Mouse (Mus musculus) testis, adult 2 months (tissue): ENCODE measurements around the gene Wdr81. TPM values are rescaled to one million over a fixed set of nuclear protein-coding genes. Genes with fewer than 3 reads are reported as not detected.

ENCODE experiments used
- H3K27ac ChIP-seq: fragments of 200-500 bp; 2 replicates; pipeline ENCODE4 v1.5.1; 2012; ENCODE audit warnings: low read depth, low read length; ENCODE audit not compliant: control insufficient read depth, insufficient read depth
- H3K27me3 ChIP-seq: fragments of 200-500 bp; 2 replicates; pipeline ENCODE4 v1.6.1; 2012; ENCODE audit warnings: mild to moderate bottlenecking, low read length, moderate library complexity; ENCODE audit not compliant: control insufficient read depth, insufficient read depth
- H3K36me3 ChIP-seq: fragments of 200-500 bp; 2 replicates; pipeline ENCODE4 v1.6.1; 2012; ENCODE audit warnings: mild to moderate bottlenecking, low read length; ENCODE audit not compliant: control insufficient read depth, insufficient read depth
- H3K4me1 ChIP-seq: fragments of 200-500 bp; 2 replicates; pipeline ENCODE4 v1.6.1; 2012; ENCODE audit warnings: low read length; ENCODE audit not compliant: control insufficient read depth, insufficient read depth
- H3K4me3 ChIP-seq: fragments of 200-500 bp; 2 replicates; pipeline ENCODE4 v1.5.1; 2012; ENCODE audit warnings: low read depth, mild to moderate bottlenecking, low read length, moderate library complexity, mixed read lengths; ENCODE audit not compliant: control insufficient read depth
- CTCF ChIP-seq: fragments of 200-500 bp; IDR thresholded peaks from 2 replicates; pipeline ENCODE4 v1.5.1; 2012; ENCODE audit warnings: low read depth, mild to moderate bottlenecking, inconsistent platforms, low read length, moderate library complexity; ENCODE audit not compliant: control insufficient read depth, insufficient read depth, insufficient replicate concordance
- POLR2A ChIP-seq: fragments of 200-500 bp; IDR thresholded peaks from 2 replicates; pipeline ENCODE4 v1.6.1; 2012; ENCODE audit warnings: low read depth, mild to moderate bottlenecking, inconsistent platforms, low read length, moderate library complexity; ENCODE audit not compliant: control insufficient read depth
- polyA plus RNA-seq: library from polyadenylated mRNA; depleted of rRNA; stranded (reverse); fragments of >200 nt; gene quantifications from 2 replicates; pipeline ENCODE4 v1.2.3, GENCODE M21; 2012

The Wdr81 gene
- polyA plus RNA-seq, 1 experiment = 5.1 TPM

- Histone ChIP-seq H3K4me1 (peaks cover 21% of the 10 kb centered on the region), H3K27me3 (no peaks in the 10 kb centered on the region), H3K27ac (peak overlapping the region; percentile 54), H3K4me3 (no peak overlapping the region), H3K36me3 (no peaks in the 10 kb centered on the region)
- TF ChIP-seq POLR2A (no peak), CTCF (no peak)
Observed at GRCm38 (mm10) chr11:75455041-75455736, 672 bp upstream of the Wdr81 start.

- no peak overlapping the region for H3K27ac ChIP-seq
- TF ChIP-seq POLR2A (no peak), CTCF (no peak)
- peaks cover 11% of the 10 kb centered on the region for H3K4me1 ChIP-seq
- no peaks in the 10 kb centered on the region for H3K27me3 ChIP-seq
- no peak overlapping the region for H3K4me3 ChIP-seq
- no peaks in the 10 kb centered on the region for H3K36me3 ChIP-seq
Observed at GRCm38 (mm10) chr11:75452812-75453557, 1.5 kb downstream of the Wdr81 start.

GRCm38 (mm10) chr11:75452081-75452480, 2.4 kb downstream of the Wdr81 start:
- peaks cover 11% of the 10 kb centered on the region for H3K4me1 ChIP-seq
- H3K27me3 ChIP-seq = no peaks in the 10 kb centered on the region
- H3K36me3 ChIP-seq = no peaks in the 10 kb centered on the region
- H3K27ac ChIP-seq = no peak overlapping the region
- no peak overlapping the region for H3K4me3 ChIP-seq
- TF ChIP-seq POLR2A (no peak), CTCF (no peak)

- peaks cover 11% of the 10 kb centered on the region for H3K4me1 ChIP-seq
- TF ChIP-seq POLR2A (no peak), CTCF (no peak)
- H3K27me3 ChIP-seq = no peaks in the 10 kb centered on the region
- H3K27ac ChIP-seq = no peak overlapping the region
- no peak overlapping the region for H3K4me3 ChIP-seq
- no peaks in the 10 kb centered on the region for H3K36me3 ChIP-seq
Observed at GRCm38 (mm10) chr11:75450936-75451335, 3.6 kb downstream of the Wdr81 start.

GRCm38 (mm10) chr11:75450304-75450908, 4.1 kb downstream of the Wdr81 start:
- Histone ChIP-seq H3K4me1 (peaks cover 11% of the 10 kb centered on the region), H3K36me3 (no peaks in the 10 kb centered on the region), H3K4me3 (no peak overlapping the region), H3K27me3 (no peaks in the 10 kb centered on the region), H3K27ac (no peak overlapping the region)
- TF ChIP-seq POLR2A (no peak), CTCF (no peak)

- H3K4me3 ChIP-seq = no peak overlapping the region
- no peak for TF ChIP-seq CTCF
- no peak for TF ChIP-seq POLR2A
- peaks cover 9% of the 10 kb centered on the region for H3K4me1 ChIP-seq
- no peaks in the 10 kb centered on the region for H3K36me3 ChIP-seq
- no peak overlapping the region for H3K27ac ChIP-seq
- H3K27me3 ChIP-seq = no peaks in the 10 kb centered on the region
Observed at GRCm38 (mm10) chr11:75449695-75450094, 4.8 kb downstream of the Wdr81 start.

- Histone ChIP-seq H3K36me3 (no peaks in the 10 kb centered on the region), H3K4me1 (peaks cover under 1% of the 10 kb centered on the region; the same call in 1 of the 2 replicates), H3K4me3 (no peak overlapping the region), H3K27me3 (no peaks in the 10 kb centered on the region), H3K27ac (no peak overlapping the region)
- TF ChIP-seq POLR2A = no peak
- no peak for TF ChIP-seq CTCF
Observed at GRCm38 (mm10) chr11:75448575-75448974, 5.9 kb downstream of the Wdr81 start.
